Mouse (Mus musculus): ENCODE measurements around the gene Rnf40.

Gene Rnf40

GRCm38 (mm10) chr7:127651624-127652023 is 63.1 kb downstream of the Rnf40 start:
- no peak for DNase-seq (ENCODE audit: low read depth)

GRCm38 (mm10) chr7:127652050-127652449 is 63.5 kb downstream of the Rnf40 start:
- DNase-seq (ENCODE audit: low read depth) = no peak

GRCm38 (mm10) chr7:127654318-127654717 is 65.8 kb downstream of the Rnf40 start:
- DNase-seq (ENCODE audit: low read depth) = no peak
